Mouse (Mus musculus) cerebral cortex, adult 2 months (tissue): ENCODE results near the gene Iars.

Source experiments
- WGBS: fragments of 180-500 bp; shearing (Covaris S2); methylation state at CpG from one replicate; pipeline ENCODE4 v1.1.7; 2018; 5-methylcytosine and 5-hydroxymethylcytosine counted together

The Iars gene

GRCm38 (mm10) chr13:49741285-49742040, 59.6 kb downstream of the Iars start:
- 93% methylated on average over 16 of the region's 16 CpGs for WGBS

DNA sequence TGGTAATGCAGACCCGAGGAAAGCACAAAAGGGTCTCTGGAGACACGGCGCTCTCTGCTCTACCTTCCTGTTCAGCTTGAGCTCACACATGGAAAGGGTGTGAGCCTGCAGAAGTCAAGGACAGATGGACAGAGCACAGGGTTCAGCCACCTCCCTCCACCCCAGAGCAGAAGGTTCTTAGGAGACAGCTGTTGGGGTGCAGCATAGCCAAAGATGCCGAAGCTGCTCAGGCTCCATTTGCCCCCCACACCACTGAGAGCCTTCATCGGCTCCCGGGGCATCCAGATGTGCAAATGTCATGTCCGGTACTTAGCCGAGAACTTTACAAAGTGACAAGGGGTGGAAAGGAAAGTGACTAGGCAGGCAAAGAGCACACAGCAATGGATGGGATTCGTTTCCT, 74.7 kb downstream of the Iars start:
- 88% methylated on average over 9 of the region's 9 CpGs for WGBS

DNA sequence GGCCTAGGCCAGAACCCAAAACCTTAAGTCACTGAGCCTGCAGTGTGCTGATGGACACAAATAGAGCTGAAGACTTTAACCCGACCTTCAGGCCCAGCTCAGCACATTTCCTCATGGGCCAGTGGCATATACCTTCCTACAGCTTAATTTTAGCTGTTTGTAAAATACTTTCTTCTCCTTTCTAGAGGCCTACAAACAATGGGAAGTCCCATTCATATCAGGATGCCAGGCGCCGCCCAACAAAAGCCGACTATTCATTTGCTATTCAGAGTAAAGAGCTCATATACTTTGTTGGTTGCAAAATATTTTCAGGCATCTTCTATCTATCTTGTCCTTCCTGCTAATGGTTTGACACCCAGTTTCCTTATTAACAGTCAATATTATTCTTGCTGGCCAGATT, 76.1 kb downstream of the Iars start:
- WGBS, result 80% methylated on average over 4 of the region's 4 CpGs

GRCm38 (mm10) chr13:49760675-49761074, 78.8 kb downstream of the Iars start:
- 79% methylated on average over 1 of the region's 1 CpGs for WGBS

GRCm38 (mm10) chr13:49762208-49762607, 80.3 kb downstream of the Iars start:
- WGBS, result 87% methylated on average over 14 of the region's 14 CpGs

GRCm38 (mm10) chr13:49765306-49765705, 83.4 kb downstream of the Iars start:
- 86% methylated on average over 8 of the region's 8 CpGs for WGBS

- WGBS, result 57% methylated on average over 9 of the region's 9 CpGs
These were observed 84.4 kb downstream of the Iars start for GRCm38 (mm10) chr13:49766269-49766668.

DNA sequence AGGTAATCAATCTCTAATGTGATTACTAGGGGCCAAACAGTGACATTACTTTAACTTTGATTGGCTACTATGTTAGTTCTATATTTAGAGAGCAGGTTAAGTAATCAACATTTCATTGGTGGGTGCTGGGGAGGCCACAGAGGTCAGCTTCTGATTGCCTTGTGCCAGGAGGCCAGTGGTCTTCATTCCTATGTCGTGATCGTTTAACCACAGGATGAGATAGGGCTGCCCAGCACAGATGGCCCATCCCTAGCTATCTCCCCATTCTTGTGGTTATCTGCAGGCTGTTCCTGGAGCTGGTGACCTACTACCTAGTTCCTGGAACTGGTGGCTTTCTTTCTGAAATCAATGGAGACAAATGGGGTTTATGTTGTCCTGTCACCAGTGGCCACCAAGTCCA, 86.1 kb downstream of the Iars start:
- 96% methylated on average over 2 of the region's 2 CpGs for WGBS

DNA sequence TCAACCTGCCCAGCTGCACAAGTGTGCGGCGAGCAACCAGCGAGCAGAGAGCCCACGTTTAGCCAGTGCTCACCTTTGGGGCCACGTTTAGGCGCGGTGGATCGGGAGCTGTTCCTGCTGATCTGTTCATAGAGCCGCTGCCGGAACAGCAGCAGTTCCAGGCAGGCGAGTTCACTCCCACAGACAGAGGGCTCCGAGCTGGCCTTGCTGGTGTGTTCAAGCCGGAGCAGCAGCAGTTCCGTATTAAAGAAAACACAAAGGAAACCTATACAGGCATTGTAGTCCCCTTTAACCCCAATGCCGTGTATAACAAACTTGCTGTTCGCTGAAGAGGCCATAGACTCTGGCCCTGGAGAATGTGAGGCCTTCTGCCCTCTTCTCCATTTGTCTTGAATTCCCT, 87.2 kb downstream of the Iars start:
- WGBS, result 89% methylated on average over 16 of the region's 16 CpGs
